Mouse (Mus musculus) ES-Bruce4 (cell line): ENCODE results near the gene Slc37a3.

ENCODE experiments used
- CTCF ChIP-seq: IDR thresholded peaks from one replicate; pipeline ENCODE4 v1.8.1; 2011; ENCODE audit warnings: low read depth, low read length
- EP300 ChIP-seq: IDR thresholded peaks from 2 replicates; pipeline ENCODE4 v1.6.1; 2011; ENCODE audit warnings: low read depth, low read length; ENCODE audit not compliant: insufficient read depth
- POLR2A ChIP-seq: IDR thresholded peaks from one replicate; pipeline ENCODE4 v1.8.1; 2011; ENCODE audit warnings: low read length; ENCODE audit not compliant: insufficient read depth

- TF ChIP-seq CTCF (no peak), EP300 (no peak), POLR2A (no peak)
These were observed 46.2 kb upstream of the Slc37a3 start for GRCm38 (mm10) chr6:39423686-39424085.
